Mouse (Mus musculus): Measurements from ENCODE around the gene Olfr1208.

GRCm38 (mm10) chr2:88902211-88902610 lies at the start of gene Olfr1208:
- TF ChIP-seq CTCF (IDR thresholded peaks at IDR 0.05; ENCODE audit: insufficient read depth, low read depth, low read length) (no peak), POLR2A (IDR thresholded peaks at IDR 0.05; ENCODE audit: insufficient read depth, low read depth, low read length) (no peak)

All from olfactory bulb, adult 2 months (tissue).